Mouse (Mus musculus) hindbrain, embryonic 13.5 days (tissue): ENCODE measurements at regions not wholly inside any gene's neighbourhood (a gene's known extent, or its start where the extent isn't known, plus 50 kb on each side); places are given as distances from the start of the nearest gene placed in this dataset.

Experiments used
- ATAC-seq: fragments of 200-750 bp; cut with Nextera tagmentation; 2 replicates; pipeline ENCODE4 v1.8.0; 2017; ENCODE audit warnings: moderate TSS enrichment; ENCODE audit not compliant: low FRiP score
- H3K27ac ChIP-seq: fragments of 300-500 bp; sonication (generic); 2 replicates; pipeline ENCODE4 v1.5.1; 2015; ENCODE audit warnings: inconsistent platforms, mild to moderate bottlenecking, moderate library complexity
- H3K27me3 ChIP-seq: fragments of 300-500 bp; sonication (generic); 2 replicates; pipeline ENCODE4 v1.6.1; 2015; ENCODE audit warnings: mild to moderate bottlenecking, inconsistent platforms
- H3K36me3 ChIP-seq: fragments of 300-500 bp; sonication (generic); 2 replicates; pipeline ENCODE4 v1.6.1; 2015; ENCODE audit warnings: mild to moderate bottlenecking, inconsistent platforms
- H3K4me1 ChIP-seq: fragments of 300-500 bp; sonication (generic); replicated peaks from 2 replicates; pipeline ENCODE4 v1.6.1; 2015; ENCODE audit warnings: inconsistent platforms
- H3K4me2 ChIP-seq: fragments of 300-500 bp; sonication (generic); 2 replicates; pipeline ENCODE4 v1.6.1; 2015; ENCODE audit warnings: inconsistent platforms, mild to moderate bottlenecking, moderate library complexity
- H3K4me3 ChIP-seq: fragments of 300-500 bp; sonication (generic); 2 replicates; pipeline ENCODE4 v1.5.1; 2015; ENCODE audit warnings: mild to moderate bottlenecking, inconsistent platforms
- H3K9ac ChIP-seq: fragments of 300-500 bp; sonication (generic); 2 replicates; pipeline ENCODE4 v1.6.1; 2015; ENCODE audit warnings: mild to moderate bottlenecking, inconsistent platforms
- H3K9me3 ChIP-seq: fragments of 300-500 bp; sonication (generic); 2 replicates; pipeline ENCODE4 v1.6.1; 2016; ENCODE audit warnings: inconsistent platforms
- WGBS: fragments of 180-500 bp; shearing (Covaris S2); methylation state at CpG from one replicate; pipeline ENCODE4 v1.1.7; 2015; 5-methylcytosine and 5-hydroxymethylcytosine counted together

- ATAC-seq: no peak
Observed at GRCm38 (mm10) chr6:76697146-76697891, 199.7 kb upstream of the Gm9008 start.

GRCm38 (mm10) chr6:76688831-76689230 is 191.2 kb upstream of the Gm9008 start:
- 51% methylated on average over 2 of the region's 2 CpGs for WGBS

More at GRCm38 (mm10) chr6:76697146-76697891, 199.7 kb upstream of the Gm9008 start:
- no peaks in the 10 kb centered on the region for H3K36me3 ChIP-seq
- no peak overlapping the region for H3K9ac ChIP-seq
- H3K4me3 ChIP-seq: no peak overlapping the region
- H3K4me1 ChIP-seq: no peaks in the 10 kb centered on the region
- no peaks in the 10 kb centered on the region for H3K9me3 ChIP-seq
- H3K27me3 ChIP-seq: no peaks in the 10 kb centered on the region
- 85% methylated on average over 6 of the region's 6 CpGs for WGBS
- H3K4me2 ChIP-seq: no peak overlapping the region
- no peak overlapping the region for H3K27ac ChIP-seq

GRCm38 (mm10) chr6:76639583-76639982 is 142.0 kb upstream of the Gm9008 start:
- no peak overlapping the region for H3K4me3 ChIP-seq
- no peak overlapping the region for H3K27ac ChIP-seq
- ATAC-seq: no peak
- no peaks in the 10 kb centered on the region for H3K36me3 ChIP-seq
- no peak overlapping the region for H3K9ac ChIP-seq
- no peaks in the 10 kb centered on the region for H3K27me3 ChIP-seq
- 37% methylated on average over 1 of the region's 1 CpGs for WGBS
- no peaks in the 10 kb centered on the region for H3K4me1 ChIP-seq
- no peaks in the 10 kb centered on the region for H3K9me3 ChIP-seq
- H3K4me2 ChIP-seq: no peak overlapping the region

More at GRCm38 (mm10) chr6:76688831-76689230, 191.2 kb upstream of the Gm9008 start:
- H3K9ac ChIP-seq: no peak overlapping the region
- H3K27me3 ChIP-seq: no peaks in the 10 kb centered on the region
- H3K36me3 ChIP-seq: no peaks in the 10 kb centered on the region
- H3K4me1 ChIP-seq: peaks cover 10% of the 10 kb centered on the region
- no peak overlapping the region for H3K4me2 ChIP-seq
- no peak for ATAC-seq
- H3K9me3 ChIP-seq: no peaks in the 10 kb centered on the region
- H3K27ac ChIP-seq: no peak overlapping the region
- no peak overlapping the region for H3K4me3 ChIP-seq

GRCm38 (mm10) chr6:76628379-76628778 is 130.8 kb upstream of the Gm9008 start:
- H3K4me3 ChIP-seq: no peak overlapping the region
- no peak for ATAC-seq
- H3K4me1 ChIP-seq: no peaks in the 10 kb centered on the region
- H3K9ac ChIP-seq: no peak overlapping the region
- H3K27ac ChIP-seq: no peak overlapping the region
- H3K9me3 ChIP-seq: no peaks in the 10 kb centered on the region
- 92% methylated on average over 4 of the region's 4 CpGs for WGBS
- no peaks in the 10 kb centered on the region for H3K36me3 ChIP-seq
- H3K27me3 ChIP-seq: no peaks in the 10 kb centered on the region
- H3K4me2 ChIP-seq: no peak overlapping the region

- Histone ChIP-seq H3K27me3 (no peaks in the 10 kb centered on the region), H3K9me3 (no peaks in the 10 kb centered on the region), H3K36me3 (no peaks in the 10 kb centered on the region), H3K4me3 (no peak overlapping the region), H3K27ac (no peak overlapping the region), H3K4me1 (peaks cover 5% of the 10 kb centered on the region; the same call in 1 of the 2 replicates), H3K4me2 (no peak overlapping the region), H3K9ac (no peak overlapping the region)
- no peak for ATAC-seq
- 87% methylated on average over 2 of the region's 2 CpGs for WGBS
Observed at GRCm38 (mm10) chr6:76621499-76621898, 123.9 kb upstream of the Gm9008 start.

GRCm38 (mm10) chr6:76620754-76621204 is 123.2 kb upstream of the Gm9008 start:
- Histone ChIP-seq H3K4me3 (no peak overlapping the region), H3K36me3 (no peaks in the 10 kb centered on the region), H3K27ac (no peak overlapping the region), H3K9ac (no peak overlapping the region), H3K4me2 (no peak overlapping the region), H3K27me3 (no peaks in the 10 kb centered on the region), H3K4me1 (peaks cover 5% of the 10 kb centered on the region; the same call in 1 of the 2 replicates), H3K9me3 (no peaks in the 10 kb centered on the region)
- WGBS: 20% methylated on average over 6 of the region's 6 CpGs
- ATAC-seq: peak; percentile 82
